Mouse (Mus musculus): ENCODE data around the gene Slc35c1. TPM values are rescaled to one million over a fixed set of nuclear protein-coding genes. Genes with fewer than 3 reads are reported as not detected.

Gene Slc35c1
- total RNA-seq (2017): 14.7 and 16.3 TPM in 2 replicates

DNA sequence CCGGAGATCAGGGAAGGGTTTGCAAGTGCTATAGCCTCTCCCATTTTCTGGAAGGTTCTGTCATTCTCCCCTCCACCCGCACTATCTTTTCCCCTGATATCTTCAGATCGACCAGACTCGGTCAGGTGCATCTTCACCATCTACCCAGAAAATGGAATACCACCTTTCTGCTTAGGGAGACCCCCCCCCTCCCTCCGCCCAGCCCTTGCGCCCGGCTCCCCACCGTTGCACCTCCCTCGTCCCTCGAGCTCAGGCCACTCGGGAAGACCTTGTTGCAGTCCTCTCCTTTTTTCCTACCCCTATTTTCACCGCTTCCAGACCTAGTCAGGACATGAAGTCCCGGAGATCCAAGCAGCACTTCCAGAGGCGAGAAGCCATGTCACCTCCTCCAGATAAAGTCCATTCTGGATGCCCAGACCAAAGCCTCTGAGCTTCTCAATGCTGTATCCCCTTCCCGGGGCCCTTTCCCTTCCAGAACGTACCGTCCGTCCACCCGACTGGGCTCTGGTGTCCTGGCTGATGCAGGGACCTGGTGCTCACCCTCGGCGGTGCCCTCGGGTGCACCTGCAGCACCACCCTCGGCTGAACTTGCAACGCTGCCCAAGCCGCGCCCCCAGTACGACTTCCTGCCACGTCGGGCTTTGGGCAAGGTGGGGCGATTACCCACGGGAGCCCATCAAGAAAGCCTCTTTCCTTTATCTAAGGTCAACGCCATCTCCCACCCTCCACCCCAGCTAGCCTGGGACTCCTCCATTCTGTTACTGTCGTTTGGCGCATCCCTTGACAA lies at the start of gene Slc35c1:
Gene Slc35c1 (minus strand): TSS at position 618 of the 787 bp plus-strand sequence.
- peak; percentile 33 to 38; a peak in 3 of 4 replicates for ATAC-seq (replicated peaks in 1 of 2; ENCODE audit: insufficient read depth in 1 of 2, low FRiP score in 2 of 2, low TSS enrichment in 1 of 2, low read depth in 1 of 2, poor library complexity in 2 of 2, severe bottlenecking in 2 of 2)

DNA sequence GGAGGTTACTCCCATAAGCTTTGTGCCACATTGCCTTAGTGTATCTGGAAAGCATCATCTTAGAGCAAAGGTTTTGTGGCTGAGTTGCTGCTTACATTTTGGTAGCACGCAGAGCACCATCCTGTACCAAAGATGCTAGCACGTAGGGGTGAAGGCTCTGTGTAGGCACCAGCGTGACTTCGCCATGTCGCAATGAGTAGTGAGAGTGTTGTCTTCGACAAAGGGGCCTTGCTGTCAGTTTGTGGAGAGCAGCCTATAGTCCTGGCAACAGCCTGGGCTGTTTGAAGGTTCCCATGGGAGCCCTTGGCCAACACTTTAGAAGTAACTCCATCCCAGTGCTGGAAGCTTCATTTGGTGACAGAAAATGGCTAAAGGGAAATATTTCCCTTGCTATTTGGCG lies 45.0 kb upstream of the Slc35c1 start:
- no peak for ATAC-seq (replicated peaks in 1 of 2; ENCODE audit: insufficient read depth in 1 of 2, low FRiP score in 2 of 2, low TSS enrichment in 1 of 2, low read depth in 1 of 2, poor library complexity in 2 of 2, severe bottlenecking in 2 of 2)

DNA sequence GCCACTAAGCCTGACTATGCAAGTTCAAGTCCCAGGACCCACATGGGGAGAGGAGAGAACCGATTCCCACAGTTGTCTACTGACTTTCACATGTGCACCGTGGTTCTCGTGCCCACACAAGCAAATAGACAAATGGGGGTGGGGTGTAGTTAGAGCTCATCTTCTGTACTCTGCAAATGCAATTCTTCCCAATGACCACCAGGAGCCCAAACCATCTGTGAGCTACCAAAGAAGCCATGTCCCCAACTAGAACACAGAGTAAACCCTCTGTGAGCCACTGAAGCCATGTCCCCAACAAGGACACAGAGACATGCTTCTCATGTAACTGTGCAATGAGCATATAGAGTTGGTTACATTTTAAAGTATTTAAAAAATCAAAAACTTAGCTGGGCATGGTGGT lies 43.1 kb upstream of the Slc35c1 start:
- peak in 1 of 2 experiments; percentile 22; a peak in 1 of 4 replicates for ATAC-seq (replicated peaks in 1 of 2; ENCODE audit: insufficient read depth in 1 of 2, low FRiP score in 2 of 2, low TSS enrichment in 1 of 2, low read depth in 1 of 2, poor library complexity in 2 of 2, severe bottlenecking in 2 of 2)

DNA sequence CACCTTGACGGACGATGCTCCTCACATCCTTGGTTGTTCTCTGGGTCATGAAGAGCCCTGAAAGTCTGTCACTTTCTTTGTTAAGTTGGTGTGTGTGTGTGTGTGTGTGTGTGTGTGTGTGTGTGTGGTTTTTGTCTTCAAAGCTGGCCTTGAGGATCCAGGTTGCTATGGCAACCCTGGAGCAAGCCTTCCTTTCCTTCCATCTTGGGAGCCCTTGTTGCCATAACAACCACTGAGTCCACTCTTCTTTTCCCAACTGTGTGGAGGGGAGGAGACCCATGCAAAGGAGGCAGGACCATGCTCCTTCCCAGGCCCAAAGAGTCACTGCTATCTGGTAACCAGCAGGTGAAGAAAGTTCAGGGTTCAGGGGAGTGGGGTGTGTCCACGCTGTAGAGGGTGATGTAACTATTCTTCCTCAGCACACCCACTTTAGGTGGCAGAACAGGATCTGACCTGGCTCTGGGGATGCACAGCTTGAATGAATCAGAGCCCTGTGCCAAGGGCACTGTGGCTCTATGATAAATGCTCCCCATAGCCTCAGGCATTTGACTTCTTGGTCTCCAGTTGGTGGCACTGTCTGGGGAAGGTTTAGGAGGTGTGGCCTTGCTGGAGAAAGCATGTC lies 39.5 kb upstream of the Slc35c1 start:
- ATAC-seq (replicated peaks in 1 of 2; ENCODE audit: insufficient read depth in 1 of 2, low FRiP score in 2 of 2, low TSS enrichment in 1 of 2, low read depth in 1 of 2, poor library complexity in 2 of 2, severe bottlenecking in 2 of 2): no peak

DNA sequence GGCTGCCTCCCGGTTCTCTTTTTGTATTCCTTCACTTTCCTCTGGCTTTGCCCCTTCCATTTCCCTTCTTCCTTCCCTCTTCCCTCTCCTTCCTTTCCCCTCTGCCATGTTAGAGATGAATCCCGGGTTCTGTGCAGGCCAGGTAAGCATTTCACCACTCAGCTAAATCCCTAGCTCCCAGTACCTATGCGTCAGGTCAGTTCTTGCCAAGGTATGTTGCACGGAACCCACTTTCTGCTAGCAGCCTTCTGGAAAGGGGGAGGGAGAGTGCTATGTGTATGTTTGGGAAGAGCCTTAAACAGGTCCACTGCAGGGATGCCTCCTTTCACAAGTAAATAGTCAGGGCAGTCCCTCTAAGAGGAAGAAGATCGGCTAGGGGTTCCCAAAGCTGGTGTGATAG lies 36.8 kb upstream of the Slc35c1 start:
- no peak for ATAC-seq (replicated peaks in 1 of 2; ENCODE audit: insufficient read depth in 1 of 2, low FRiP score in 2 of 2, low TSS enrichment in 1 of 2, low read depth in 1 of 2, poor library complexity in 2 of 2, severe bottlenecking in 2 of 2)

DNA sequence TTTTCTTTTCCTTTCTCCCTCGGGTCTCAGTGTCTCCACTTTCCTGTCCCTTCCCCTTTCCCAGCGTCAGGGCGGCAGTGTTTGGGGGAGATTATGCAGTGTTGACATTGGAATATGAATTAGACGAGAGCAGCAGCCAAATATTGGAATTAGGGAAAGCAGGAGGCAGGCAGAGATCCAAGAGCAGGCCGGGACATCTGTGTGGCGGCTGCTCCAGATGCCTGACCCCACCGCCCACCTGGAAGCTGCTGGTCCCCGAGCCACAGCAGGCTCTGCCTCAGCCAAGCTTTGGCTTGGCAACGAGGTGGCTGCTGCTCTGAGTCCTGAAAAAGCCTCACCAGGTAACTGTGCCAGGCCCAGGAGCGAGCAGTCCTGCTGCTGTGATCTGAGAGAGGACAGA lies 36.3 kb upstream of the Slc35c1 start:
- ATAC-seq (replicated peaks in 1 of 2; ENCODE audit: insufficient read depth in 1 of 2, low FRiP score in 2 of 2, low TSS enrichment in 1 of 2, low read depth in 1 of 2, poor library complexity in 2 of 2, severe bottlenecking in 2 of 2): no peak

DNA sequence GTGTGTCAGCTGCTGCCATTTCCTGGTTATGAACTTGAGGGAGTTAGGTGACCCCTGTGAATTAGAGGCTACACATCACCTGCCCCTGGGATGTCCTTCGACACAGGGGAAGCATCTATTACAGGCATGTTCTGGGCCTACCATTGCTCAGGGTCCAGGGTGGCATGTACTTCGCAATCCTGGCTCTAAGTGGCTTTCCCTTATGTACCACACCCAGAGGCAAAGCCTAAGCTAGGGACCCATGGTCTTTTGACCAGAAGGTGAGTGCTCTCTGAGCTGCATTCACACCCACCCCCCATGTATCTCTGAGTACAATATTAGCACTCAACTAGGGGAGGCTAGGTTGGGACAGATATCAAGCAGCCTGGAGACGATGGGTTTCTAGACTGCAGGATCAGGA lies 34.6 kb upstream of the Slc35c1 start:
- no peak for ATAC-seq (replicated peaks in 1 of 2; ENCODE audit: insufficient read depth in 1 of 2, low FRiP score in 2 of 2, low TSS enrichment in 1 of 2, low read depth in 1 of 2, poor library complexity in 2 of 2, severe bottlenecking in 2 of 2)

DNA sequence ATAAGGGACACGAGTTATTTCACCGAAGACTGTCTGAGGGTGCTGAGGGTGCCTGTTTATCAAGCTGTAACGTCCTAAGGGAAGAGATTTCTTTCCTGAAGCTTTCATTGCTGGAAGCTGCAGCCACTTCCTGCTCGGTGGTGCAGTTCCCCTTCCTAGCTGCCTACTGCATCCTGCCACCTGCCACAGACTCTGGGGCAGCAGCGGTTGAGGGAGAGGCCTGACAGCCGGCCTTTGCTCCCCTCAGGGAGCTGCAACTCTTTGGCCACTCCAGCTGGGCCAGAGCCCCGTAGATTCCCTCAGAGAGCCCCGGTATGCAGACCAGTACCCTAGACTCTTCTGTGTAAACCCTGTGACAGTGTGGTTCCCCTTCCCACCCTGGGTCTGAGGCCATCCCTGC lies 34.1 kb upstream of the Slc35c1 start:
- ATAC-seq (replicated peaks in 1 of 2; ENCODE audit: insufficient read depth in 1 of 2, low FRiP score in 2 of 2, low TSS enrichment in 1 of 2, low read depth in 1 of 2, poor library complexity in 2 of 2, severe bottlenecking in 2 of 2): peak; percentile 56 to 84

DNA sequence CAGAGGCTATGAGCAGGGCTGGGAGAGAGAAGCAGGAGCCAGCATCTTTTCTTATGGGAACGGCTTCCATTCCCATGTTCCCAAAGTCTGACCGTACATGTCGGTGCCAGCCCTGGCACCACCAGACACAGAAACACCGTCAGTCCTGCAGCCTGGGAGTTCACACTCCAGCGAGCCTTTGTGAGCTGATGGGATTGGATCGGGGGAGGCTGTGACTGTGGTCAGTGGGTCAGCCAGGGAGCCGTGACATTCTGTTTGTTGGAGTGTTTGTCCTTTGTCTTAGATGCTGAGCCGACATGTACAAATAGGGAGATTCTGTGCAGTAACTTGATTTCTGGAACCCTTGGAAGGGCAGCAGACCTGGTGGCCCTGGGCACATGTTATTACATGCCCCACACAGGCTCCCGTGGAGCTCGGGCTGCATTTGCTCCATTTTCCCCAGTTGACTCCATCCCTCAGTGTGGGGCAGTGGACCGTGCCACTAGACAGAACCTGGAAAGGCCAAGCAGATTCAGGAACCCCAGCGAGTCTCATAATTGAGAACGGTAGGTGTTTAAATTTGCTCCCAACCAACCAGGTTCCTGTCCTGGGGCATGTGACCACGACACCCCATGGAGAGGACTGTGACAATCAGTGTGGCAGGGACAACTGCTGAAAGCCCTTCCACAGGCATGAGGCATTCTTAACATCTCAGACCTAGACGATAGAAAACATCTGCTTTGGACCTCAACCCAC lies 33.5 kb upstream of the Slc35c1 start:
- ATAC-seq (replicated peaks in 1 of 2; ENCODE audit: insufficient read depth in 1 of 2, low FRiP score in 2 of 2, low TSS enrichment in 1 of 2, low read depth in 1 of 2, poor library complexity in 2 of 2, severe bottlenecking in 2 of 2): no peak

DNA sequence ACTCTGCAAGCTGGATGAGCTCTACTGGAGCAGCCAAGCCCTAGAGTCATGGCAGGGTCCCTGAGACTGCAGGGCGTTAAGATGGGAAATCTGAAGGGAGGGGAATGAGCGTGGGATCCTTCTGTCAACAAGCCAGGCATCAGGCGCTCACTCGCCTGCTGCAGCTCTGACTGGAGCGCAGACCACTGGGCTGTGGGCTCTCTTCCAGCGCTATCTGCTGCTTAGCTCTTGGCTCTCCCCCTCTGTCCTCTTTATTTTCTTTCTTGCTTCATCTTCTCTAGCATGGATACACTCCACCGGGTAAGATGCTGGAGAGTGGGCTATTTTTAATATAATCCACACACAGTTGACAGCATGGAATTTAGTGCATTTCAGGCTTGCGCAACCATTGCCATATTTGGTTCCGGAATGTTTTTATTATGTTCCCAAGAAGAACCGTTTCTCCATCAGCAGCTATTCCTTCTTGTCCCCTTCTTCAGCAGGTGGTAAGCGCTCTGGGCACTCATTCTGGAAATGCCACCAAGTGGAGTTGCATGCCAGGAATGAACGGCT lies 31.7 kb upstream of the Slc35c1 start:
- ATAC-seq (replicated peaks in 1 of 2; ENCODE audit: insufficient read depth in 1 of 2, low FRiP score in 2 of 2, low TSS enrichment in 1 of 2, low read depth in 1 of 2, poor library complexity in 2 of 2, severe bottlenecking in 2 of 2): no peak

DNA sequence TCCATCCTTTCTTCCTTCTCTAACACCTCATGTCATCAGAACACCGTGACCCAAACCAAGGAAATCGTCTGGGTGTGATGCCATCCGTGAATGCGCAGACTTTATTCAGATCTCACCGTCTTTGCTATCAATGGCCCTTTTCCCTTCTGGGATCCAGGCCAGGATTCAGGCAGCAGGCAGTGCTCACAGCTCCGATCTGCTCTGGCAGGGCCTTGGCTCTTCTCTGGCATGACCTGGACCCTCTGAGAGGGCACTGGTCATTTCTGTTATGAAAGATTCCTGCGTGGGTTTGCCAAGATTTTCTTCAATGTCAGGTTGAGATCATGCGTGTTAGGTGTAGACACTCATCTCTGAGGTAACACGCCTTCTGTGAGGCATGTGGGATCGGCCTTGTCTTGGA lies 30.2 kb upstream of the Slc35c1 start:
- ATAC-seq (replicated peaks in 1 of 2; ENCODE audit: insufficient read depth in 1 of 2, low FRiP score in 2 of 2, low TSS enrichment in 1 of 2, low read depth in 1 of 2, poor library complexity in 2 of 2, severe bottlenecking in 2 of 2): no peak

DNA sequence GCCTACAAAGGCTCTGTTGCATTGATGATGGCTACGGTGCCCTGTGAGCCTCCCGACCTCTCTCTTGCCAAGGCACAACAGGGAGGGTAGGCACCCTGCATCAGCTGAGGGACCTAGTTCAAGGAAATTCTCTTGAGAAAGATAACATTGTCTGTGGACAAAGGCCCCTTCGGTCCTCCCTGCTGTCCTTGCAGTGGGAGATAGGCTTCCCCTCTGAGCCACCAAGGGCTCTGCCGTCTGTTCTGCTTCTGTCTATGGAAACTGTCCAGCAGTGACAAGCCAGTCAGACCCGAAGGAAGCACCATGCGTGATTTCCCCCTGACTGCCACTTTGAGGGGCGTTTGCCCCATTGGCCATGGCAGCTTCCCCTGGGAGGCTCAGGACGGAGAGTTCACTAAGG lies 27.5 kb upstream of the Slc35c1 start:
- ATAC-seq (replicated peaks in 1 of 2; ENCODE audit: insufficient read depth in 1 of 2, low FRiP score in 2 of 2, low TSS enrichment in 1 of 2, low read depth in 1 of 2, poor library complexity in 2 of 2, severe bottlenecking in 2 of 2): no peak

DNA sequence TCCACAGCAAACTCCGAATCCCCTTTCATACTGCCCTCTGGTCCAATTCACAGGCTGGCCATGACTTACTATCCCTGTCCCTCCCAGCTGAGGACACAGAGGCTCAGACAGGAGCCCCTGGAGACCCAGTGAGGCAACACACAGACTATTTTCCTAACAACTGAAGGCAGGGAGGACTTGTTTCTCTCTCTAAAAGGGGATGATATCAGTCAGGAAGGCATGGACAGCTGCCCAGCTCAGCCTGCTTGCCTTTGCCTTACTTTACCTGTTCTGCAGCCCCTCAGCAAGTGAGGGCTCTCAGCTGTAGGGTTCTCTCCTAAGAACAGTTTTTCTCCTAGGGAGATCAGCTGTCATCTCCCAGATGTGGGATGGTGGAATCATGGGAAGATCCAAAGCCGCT lies 26.6 kb upstream of the Slc35c1 start:
- ATAC-seq (replicated peaks in 1 of 2; ENCODE audit: insufficient read depth in 1 of 2, low FRiP score in 2 of 2, low TSS enrichment in 1 of 2, low read depth in 1 of 2, poor library complexity in 2 of 2, severe bottlenecking in 2 of 2): no peak

DNA sequence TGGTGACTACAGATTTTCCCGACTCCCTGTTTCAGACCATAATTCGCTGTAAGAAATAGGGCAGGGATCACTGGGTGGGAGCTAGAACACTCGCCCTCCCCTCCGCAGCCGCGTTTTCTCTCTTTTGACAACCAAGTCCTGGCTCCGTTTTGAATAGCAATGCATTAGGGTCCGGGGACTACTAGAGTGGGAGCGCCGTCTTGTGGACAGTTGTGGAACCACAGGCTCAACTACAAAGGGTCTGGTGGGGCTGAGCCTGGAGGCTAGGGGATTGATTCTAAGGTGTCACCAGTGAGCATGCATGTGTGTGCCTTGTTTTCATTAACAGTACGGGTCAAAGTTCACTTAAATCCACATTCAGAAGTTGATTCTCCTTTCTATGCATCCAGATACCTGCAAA lies 26.1 kb upstream of the Slc35c1 start:
- peak; percentile 75 to 77 for ATAC-seq (replicated peaks in 1 of 2; ENCODE audit: insufficient read depth in 1 of 2, low FRiP score in 2 of 2, low TSS enrichment in 1 of 2, low read depth in 1 of 2, poor library complexity in 2 of 2, severe bottlenecking in 2 of 2)

DNA sequence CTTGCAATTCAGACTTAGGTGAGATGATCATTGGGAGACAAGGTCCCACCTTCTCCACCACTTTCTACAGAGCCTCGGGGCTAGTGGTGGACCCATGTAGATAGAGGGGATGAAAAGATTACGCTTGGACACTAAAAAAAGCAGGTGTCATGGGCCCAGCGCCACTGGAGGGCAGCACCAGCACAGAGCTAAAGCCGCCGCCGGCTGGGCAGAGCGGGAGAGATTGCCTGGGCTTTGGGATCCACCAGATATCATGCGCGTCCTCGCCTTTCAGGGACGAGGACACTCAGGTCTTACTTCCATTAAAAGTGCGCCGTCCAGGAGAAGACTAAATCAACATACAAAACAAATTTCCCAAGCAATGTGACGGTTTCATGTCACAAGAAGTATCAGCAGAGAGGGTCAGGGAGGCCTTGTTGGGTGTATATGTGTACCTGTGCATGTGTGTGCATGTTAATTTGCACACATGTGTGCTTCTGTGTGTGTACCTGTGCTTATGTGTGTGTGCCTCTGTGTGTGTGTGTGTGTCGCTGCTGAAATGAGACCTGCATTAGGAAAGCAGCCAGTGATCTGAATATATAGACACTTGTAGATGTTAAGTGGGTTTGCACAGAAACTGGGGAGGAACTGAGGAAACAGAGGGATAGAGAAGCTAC lies 25.4 kb upstream of the Slc35c1 start:
- ATAC-seq (replicated peaks in 1 of 2; ENCODE audit: insufficient read depth in 1 of 2, low FRiP score in 2 of 2, low TSS enrichment in 1 of 2, low read depth in 1 of 2, poor library complexity in 2 of 2, severe bottlenecking in 2 of 2): peak; percentile 58 to 71; a peak in 2 of 4 replicates

DNA sequence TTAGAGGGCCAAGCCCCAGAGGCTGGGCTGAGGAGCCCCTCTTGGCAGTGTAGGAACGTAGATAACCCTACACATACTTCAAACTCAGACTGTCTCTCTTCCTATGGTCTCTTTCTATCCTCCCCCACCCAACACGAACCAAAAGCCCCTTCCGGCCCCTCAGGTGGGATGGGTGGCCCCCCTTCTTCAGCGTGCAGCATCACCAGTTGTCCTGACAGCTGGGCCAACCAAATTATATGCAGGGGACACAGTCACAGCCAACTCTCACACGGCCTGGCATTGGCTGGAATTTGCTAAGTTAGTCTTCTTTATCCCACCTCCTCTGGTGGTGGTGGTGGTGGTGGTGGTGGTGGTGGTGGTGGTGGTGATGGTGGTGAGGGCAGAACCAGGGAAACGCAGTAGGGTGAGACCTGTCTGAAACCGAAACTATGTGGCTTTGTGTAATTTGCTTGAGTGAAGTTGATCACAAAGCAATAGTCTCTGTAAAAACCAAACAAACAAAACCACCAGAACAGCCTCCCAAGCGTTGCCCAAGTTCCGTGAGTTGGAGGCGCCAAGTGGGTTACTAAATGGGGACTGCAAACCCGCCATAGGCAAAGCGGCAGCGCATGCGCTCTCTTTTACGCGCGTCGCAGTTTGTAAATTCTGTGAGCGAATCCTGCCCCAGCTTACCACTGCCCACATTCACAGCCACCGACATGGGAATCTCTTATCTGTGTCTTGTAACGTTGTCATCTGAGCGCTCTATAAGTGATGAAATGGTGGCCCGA lies 24.1 kb upstream of the Slc35c1 start:
- ATAC-seq (replicated peaks in 1 of 2; ENCODE audit: insufficient read depth in 1 of 2, low FRiP score in 2 of 2, low TSS enrichment in 1 of 2, low read depth in 1 of 2, poor library complexity in 2 of 2, severe bottlenecking in 2 of 2): peak in 1 of 2 experiments; percentile 31; a peak in 1 of 4 replicates

DNA sequence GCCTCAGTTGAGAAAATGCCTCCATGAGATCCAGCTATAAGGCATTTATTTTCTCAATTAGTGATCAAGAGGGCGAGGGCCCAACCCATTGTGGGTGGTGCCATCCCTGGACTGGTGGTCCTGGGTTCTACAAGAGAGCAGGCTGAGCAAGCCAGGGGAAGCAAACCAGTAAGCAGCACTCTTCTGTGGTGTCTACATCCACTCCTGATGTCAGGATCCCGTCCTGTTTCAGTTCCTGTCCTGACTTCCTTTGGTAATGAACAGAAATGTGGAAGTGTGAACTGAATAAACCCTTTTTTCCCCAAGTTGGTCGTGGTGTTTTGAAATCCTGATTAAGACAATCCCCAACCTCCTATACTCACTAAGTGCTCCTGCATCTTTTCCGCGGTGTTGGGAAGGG lies 23.2 kb upstream of the Slc35c1 start:
- no peak; a peak in 1 of 4 replicates for ATAC-seq (replicated peaks in 1 of 2; ENCODE audit: insufficient read depth in 1 of 2, low FRiP score in 2 of 2, low TSS enrichment in 1 of 2, low read depth in 1 of 2, poor library complexity in 2 of 2, severe bottlenecking in 2 of 2)
